ENCODE assay signal across 20 mouse cellular contexts in the genomic region with DNA sequence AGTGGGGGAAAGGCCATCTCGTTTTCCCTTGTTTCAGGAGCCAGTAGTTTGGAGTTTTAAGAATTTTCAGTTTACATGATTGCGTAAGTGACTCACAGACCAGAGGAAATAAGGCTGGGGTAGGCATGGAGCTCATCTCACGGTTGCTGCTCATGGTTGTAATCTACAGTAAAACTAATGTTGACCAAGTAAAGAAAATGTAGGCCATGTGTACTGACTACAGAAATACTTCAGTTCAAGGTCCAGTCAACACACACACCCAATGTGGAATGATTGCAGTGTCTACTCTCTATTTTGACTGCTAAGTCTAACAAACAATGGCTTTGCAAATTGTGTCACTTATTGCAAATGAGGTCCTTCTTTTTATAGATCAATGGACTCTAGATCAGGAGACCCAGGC.
DNase-seq lines count a peak whose midpoint lies in the region; ATAC-seq lines count a peak whose summit lies in the region.
"Had no signal": no experiment of that assay in that cellular context is flagged by ENCODE, and none has a peak within 500 bp of the region (broad histone marks: within the 10 kb centered on the region; RNA-seq: fewer than 3 reads in every experiment).

No protein-coding gene starts in this region.

- H3K27me3 ChIP-seq in liver, embryonic 11.5 days (replicated peaks; ENCODE audit: control insufficient read depth, insufficient read depth, low read length), result no peaks in the 10 kb centered on the region
- no peaks in the 10 kb centered on the region for H3K27me3 ChIP-seq in stomach, embryonic 15.5 days (replicated peaks)
- H3K27me3 ChIP-seq: embryonic facial prominence, embryonic 13.5 days; hindbrain, embryonic 12.5 days; kidney, embryonic 15.5 days; limb, embryonic 13.5 days; Patski had no signal

- peak overlapping the region; percentile 35; the same call in 1 of the 2 replicates for H3K27ac ChIP-seq in liver, embryonic 11.5 days (ENCODE audit: low read depth, low read length)
- H3K27ac ChIP-seq in macrophage, result peak overlapping the region; percentile 73
- H3K27ac ChIP-seq in stomach, embryonic 15.5 days, result peak overlapping the region; percentile 12
- H3K27ac ChIP-seq: embryonic facial prominence, embryonic 13.5 days; hindbrain, embryonic 12.5 days; kidney, embryonic 15.5 days; limb, embryonic 13.5 days had no signal

- DNase-seq in liver, embryonic 11.5 days (ENCODE audit: low spot score), result no peak
- DNase-seq in lung, postnatal 10 days, result no peak
- no peak for DNase-seq in spleen, postnatal 10 days (ENCODE audit: low spot score in 2 of 2)
- DNase-seq in left cerebral cortex, adult 8-10 months (ENCODE audit: low spot score in 2 of 2), result no peak
- no peak for DNase-seq in adrenal gland, postnatal 36 days
- DNase-seq: adrenal gland, postnatal 25 days; cerebellum, adult 9-11 months; forebrain, postnatal 0 days; heart, postnatal 10 days; right cerebral cortex, postnatal 25 days had no signal

- ATAC-seq in common myeloid progenitor, adult 5-6 weeks (replicated peaks; ENCODE audit: low read depth, poor library complexity, severe bottlenecking), result peak; percentile 22; the same call in 1 of the 2 replicates
- ATAC-seq in liver, embryonic 11.5 days (replicated peaks; ENCODE audit: low FRiP score), result peak; percentile 16; the same call in 1 of the 2 replicates
- peak; percentile 63; the same call in 1 of the 2 replicates for ATAC-seq in stomach, embryonic 15.5 days (ENCODE audit: insufficient read depth, low FRiP score, low read depth)
- ATAC-seq: forebrain, postnatal 0 days; midbrain, embryonic 16.5 days; Patski had no signal

- H3K9ac ChIP-seq in liver, embryonic 11.5 days (ENCODE audit: low read depth, low read length), result no peak overlapping the region
- H3K9ac ChIP-seq in stomach, embryonic 15.5 days, result no peak overlapping the region
- H3K9ac ChIP-seq: embryonic facial prominence, embryonic 13.5 days; forebrain, postnatal 0 days; hindbrain, embryonic 12.5 days; kidney, embryonic 15.5 days; limb, embryonic 13.5 days had no signal

- H3K79me2 ChIP-seq in macrophage (ENCODE audit: inconsistent target), result peaks cover 74% of the 10 kb centered on the region; the same call in 1 of the 2 replicates

- WGBS in liver, embryonic 11.5 days, result 54% methylated on average over 3 of the region's 3 CpGs
- WGBS in macrophage (ENCODE audit: missing documents), result 12% methylated on average over 3 of the region's 3 CpGs
- WGBS in stomach, embryonic 15.5 days, result 61% methylated on average over 3 of the region's 3 CpGs

- H3K36me3 ChIP-seq in liver, embryonic 11.5 days (ENCODE audit: control insufficient read depth, insufficient read depth, low read length), result no peaks in the 10 kb centered on the region
- H3K36me3 ChIP-seq in macrophage (ENCODE audit: inconsistent target), result no peaks in the 10 kb centered on the region
- H3K36me3 ChIP-seq in stomach, embryonic 15.5 days, result no peaks in the 10 kb centered on the region
- H3K36me3 ChIP-seq: embryonic facial prominence, embryonic 13.5 days; hindbrain, embryonic 12.5 days; kidney, embryonic 15.5 days had no signal

- no peaks in the 10 kb centered on the region for H3K9me3 ChIP-seq in liver, embryonic 11.5 days (ENCODE audit: control insufficient read depth, low read length)
- H3K9me3 ChIP-seq in stomach, embryonic 15.5 days, result no peaks in the 10 kb centered on the region
- H3K9me3 ChIP-seq: embryonic facial prominence, embryonic 13.5 days; hindbrain, embryonic 12.5 days; kidney, embryonic 15.5 days; limb, embryonic 13.5 days had no signal

- no peak overlapping the region for H3K4me3 ChIP-seq in liver, embryonic 11.5 days (ENCODE audit: low read depth, low read length)
- no peak overlapping the region for H3K4me3 ChIP-seq in macrophage (ENCODE audit: inconsistent target)
- H3K4me3 ChIP-seq in stomach, embryonic 15.5 days (replicated peaks), result no peak overlapping the region
- H3K4me3 ChIP-seq: embryonic facial prominence, embryonic 13.5 days; hindbrain, embryonic 12.5 days; kidney, embryonic 15.5 days; limb, embryonic 13.5 days had no signal

- no peak overlapping the region for H3K4me2 ChIP-seq in liver, embryonic 11.5 days
- H3K4me2 ChIP-seq in stomach, embryonic 15.5 days, result no peak overlapping the region
- H3K4me2 ChIP-seq: embryonic facial prominence, embryonic 13.5 days; heart, embryonic 11.5 days; hindbrain, embryonic 12.5 days; kidney, embryonic 15.5 days; limb, embryonic 13.5 days had no signal

- peaks cover 43% of the 10 kb centered on the region for H3K4me1 ChIP-seq in liver, embryonic 11.5 days (replicated peaks; ENCODE audit: control insufficient read depth, insufficient read depth, low read length)
- 0 out of 2 replicates have a peak, but pooled peaks cover 4% of the 10 kb centered on the region for H3K4me1 ChIP-seq in stomach, embryonic 15.5 days
- H3K4me1 ChIP-seq: kidney, embryonic 15.5 days had no signal

Comparison
In these comparisons a context has a peak if more than half of its experiments do, and no peak if none do; other contexts are left out.
1. H3K27ac ChIP-seq: peak in every context shown above with its lines; median percentile 73 in macrophage; 35 in liver, embryonic 11.5 days; 12 in stomach, embryonic 15.5 days.